Mouse (Mus musculus): Measurements from ENCODE around the gene Ywhab.
A peak's percentile ranks its signal among the peaks of the same experiment; 100 is the strongest.

Gene Ywhab

GRCm38 (mm10) chr2:164010496-164010895 lies 15.7 kb downstream of the Ywhab start:
- no peak for DNase-seq

- DNase-seq = no peak
Observed at GRCm38 (mm10) chr2:164010944-164011343, 16.2 kb downstream of the Ywhab start.

- no peak for DNase-seq
Observed at GRCm38 (mm10) chr2:164015304-164015703, 20.5 kb downstream of the Ywhab start.

- no peak for DNase-seq
Observed at GRCm38 (mm10) chr2:164018910-164019309, 24.1 kb downstream of the Ywhab start.

- no peak for DNase-seq
Observed at GRCm38 (mm10) chr2:164019943-164020342, 25.2 kb downstream of the Ywhab start.

GRCm38 (mm10) chr2:164022104-164022503 lies 27.3 kb downstream of the Ywhab start:
- no peak for DNase-seq

- no peak for DNase-seq
Observed at GRCm38 (mm10) chr2:164025150-164025549, 30.4 kb downstream of the Ywhab start, which contains the start of gene Pabpc1l. TSS of gene Pabpc1l (plus strand) at chr2:164025450.

GRCm38 (mm10) chr2:164031147-164031546 lies 36.4 kb downstream of the Ywhab start:
- DNase-seq = no peak

GRCm38 (mm10) chr2:164032973-164033372 lies 38.2 kb downstream of the Ywhab start:
- DNase-seq = no peak

- peak; percentile 58 for DNase-seq
Observed at GRCm38 (mm10) chr2:164036520-164037019, 41.8 kb downstream of the Ywhab start.

- no peak for DNase-seq
Observed at GRCm38 (mm10) chr2:164038407-164039028, 43.8 kb downstream of the Ywhab start.

- DNase-seq = no peak
Observed at GRCm38 (mm10) chr2:164040949-164041348, 46.2 kb downstream of the Ywhab start.

- no peak for DNase-seq
Observed at GRCm38 (mm10) chr2:164041523-164041922, 46.8 kb downstream of the Ywhab start.

GRCm38 (mm10) chr2:164047197-164047690 lies 52.5 kb downstream of the Ywhab start:
- DNase-seq = peak; percentile 55

- peak; percentile 53 for DNase-seq
Observed at GRCm38 (mm10) chr2:164053767-164054166, 59.0 kb downstream of the Ywhab start.

GRCm38 (mm10) chr2:164054671-164055070 lies 59.9 kb downstream of the Ywhab start:
- peak; percentile 53 for DNase-seq

- DNase-seq = no peak
Observed at GRCm38 (mm10) chr2:164059634-164060235, 65.0 kb downstream of the Ywhab start.
